Mouse (Mus musculus) embryonic facial prominence, embryonic 14.5 days (tissue): ENCODE data around the gene Mrpl54. TPM values are rescaled to one million over a fixed set of nuclear protein-coding genes. Genes with fewer than 3 reads are reported as not detected.

Source experiments
- ATAC-seq: fragments of 200-750 bp; cut with Nextera tagmentation; 2 replicates; pipeline ENCODE4 v1.8.0; 2017; ENCODE audit warnings: low read depth, moderate number of reproducible peaks, moderate TSS enrichment
- DNase-seq: peaks from one replicate; pipeline ENCODE4 v3.0.0-alpha.2; 2015; ENCODE audit warnings: low spot score
- H3K27ac ChIP-seq: fragments of 300-500 bp; sonication (generic); replicated peaks from 2 replicates; pipeline ENCODE4 v1.5.1; 2014; ENCODE audit warnings: low read depth, mild to moderate bottlenecking, low read length, moderate library complexity
- H3K27me3 ChIP-seq: fragments of 300-500 bp; sonication (generic); replicated peaks from 2 replicates; pipeline ENCODE4 v1.6.1; 2014; ENCODE audit warnings: low read length; ENCODE audit not compliant: control insufficient read depth, insufficient read depth
- H3K36me3 ChIP-seq: fragments of 300-500 bp; sonication (generic); 2 replicates; pipeline ENCODE4 v1.6.1; 2014; ENCODE audit warnings: low read length, mixed read lengths; ENCODE audit not compliant: control insufficient read depth, insufficient read depth
- H3K4me1 ChIP-seq: fragments of 300-500 bp; sonication (generic); 2 replicates; pipeline ENCODE4 v1.6.1; 2014; ENCODE audit warnings: antibody characterized with exemption, low read length; ENCODE audit not compliant: control insufficient read depth, insufficient read depth
- H3K4me2 ChIP-seq: fragments of 300-500 bp; sonication (generic); 2 replicates; pipeline ENCODE4 v1.6.1; 2014; ENCODE audit warnings: low read depth, mild to moderate bottlenecking, low read length, moderate library complexity, mixed read lengths
- H3K4me3 ChIP-seq: fragments of 300-500 bp; sonication (generic); 2 replicates; pipeline ENCODE4 v1.5.1; 2014; ENCODE audit warnings: low read depth, mild to moderate bottlenecking, low read length
- H3K9ac ChIP-seq: fragments of 300-500 bp; sonication (generic); 2 replicates; pipeline ENCODE4 v1.6.1; 2014; ENCODE audit warnings: low read depth, mild to moderate bottlenecking, low read length, moderate library complexity, mixed read lengths
- H3K9me3 ChIP-seq: fragments of 300-500 bp; sonication (generic); 2 replicates; pipeline ENCODE4 v1.6.1; 2016; ENCODE audit warnings: low read length; ENCODE audit not compliant: control insufficient read depth
- WGBS: fragments of 180-500 bp; shearing (Covaris S2); extraction: QIAGEN DNeasy Blood & Tissue Kit; methylation state at CpG from one replicate; pipeline ENCODE4 v1.1.7; 2014; 5-methylcytosine and 5-hydroxymethylcytosine counted together
- polyA plus RNA-seq: library from polyadenylated mRNA; unstranded; fragments of >200 nt; fragmentation: Nextera tagmentation; extraction: Ambion mirVana; gene quantifications from 2 replicates; pipeline ENCODE4 v1.2.1, GENCODE M21; 2014

The Mrpl54 gene
- 196 and 206 TPM in 2 replicates for polyA plus RNA-seq

DNA sequence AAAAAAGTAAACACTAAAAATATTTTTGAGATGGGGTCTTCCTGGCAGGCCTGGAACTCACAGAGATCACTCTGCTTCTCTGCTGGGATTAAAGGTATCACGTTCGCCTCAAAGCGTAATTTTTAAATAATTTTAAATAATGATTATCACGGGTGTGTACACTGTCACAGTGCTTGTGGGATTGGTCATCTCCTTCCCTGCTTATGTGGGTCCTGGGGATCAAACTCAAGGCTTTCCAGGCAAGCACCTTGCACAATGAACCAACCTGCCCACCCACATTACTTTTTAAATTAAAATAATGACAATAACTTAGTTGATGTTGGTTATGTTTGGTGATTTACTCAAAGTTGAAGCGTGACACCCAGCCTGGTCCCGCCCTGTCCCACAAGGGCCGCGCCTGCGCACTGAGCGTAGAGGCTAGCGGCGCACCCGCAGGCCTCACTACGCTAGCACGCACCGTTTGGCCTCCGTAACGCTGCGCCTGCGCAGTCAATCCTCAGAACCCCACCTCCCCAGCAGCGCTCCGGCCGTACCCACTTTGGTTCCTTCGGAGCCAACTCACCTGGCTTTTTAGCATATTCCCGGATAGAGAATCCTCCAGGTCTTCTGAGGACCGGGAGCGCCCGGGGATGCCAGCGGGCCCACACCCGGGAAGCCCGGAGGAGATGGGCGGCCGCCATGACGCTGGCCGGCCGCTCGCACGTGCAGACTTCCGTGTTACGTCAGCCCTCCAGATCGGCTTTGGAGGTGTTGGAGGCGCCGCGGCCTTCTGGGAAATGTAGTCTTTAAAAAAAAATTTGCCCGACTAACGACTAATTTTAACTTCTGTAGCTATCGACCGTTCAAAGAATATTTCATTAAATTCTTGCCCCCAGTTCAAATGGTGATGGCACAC, at the start of gene Mrpl54, which contains the start of gene Apba3:
Gene Mrpl54, minus strand, starts transcription at position 724 of the 895 bp plus-strand sequence.
Gene Apba3, plus strand, starts transcription at position 750 of the 895 bp plus-strand sequence.
- ATAC-seq: peak; percentile 96
- Histone ChIP-seq H3K4me1 (peaks cover 6% of the 10 kb centered on the region; the same call in 1 of the 2 replicates), H3K9ac (peak within 1 kb of the TSS; percentile 87), H3K27ac (peak within 1 kb of the TSS; percentile 93), H3K36me3 (peaks cover 42% of the 10 kb centered on the region), H3K4me2 (peak within 1 kb of the TSS; percentile 74), H3K27me3 (no peaks in the 10 kb centered on the region), H3K9me3 (no peaks in the 10 kb centered on the region), H3K4me3 (peak within 1 kb of the TSS; percentile 71)
- under 1% methylated on average over 48 of the region's 48 CpGs for whole genome bisulfite sequencing
- peak; percentile 98 for DNase-seq

DNA sequence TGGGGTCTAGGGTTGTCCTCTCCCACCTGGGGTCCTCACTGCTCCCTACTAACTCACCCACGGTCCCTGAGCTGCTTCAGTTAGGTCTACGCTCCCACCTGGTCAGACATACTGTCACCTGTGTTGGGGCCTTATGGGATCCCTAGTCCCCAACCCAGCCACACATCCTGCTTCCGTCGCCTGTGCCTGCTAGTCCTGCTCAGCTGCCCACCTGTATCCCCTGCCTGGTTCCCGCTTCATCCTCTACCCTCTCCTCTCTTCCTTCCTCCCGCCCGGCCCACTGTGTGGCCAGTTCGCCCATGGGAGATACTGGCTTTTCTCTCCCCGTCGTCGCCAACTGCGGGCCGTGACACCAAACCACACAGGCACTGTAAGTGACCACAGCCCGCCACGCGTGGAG, 48.9 kb upstream of the Mrpl54 start:
- Histone ChIP-seq H3K4me3 (no peak overlapping the region), H3K9ac (no peak overlapping the region), H3K36me3 (peaks cover 73% of the 10 kb centered on the region), H3K4me2 (no peak overlapping the region), H3K27me3 (no peaks in the 10 kb centered on the region), H3K27ac (no peak overlapping the region), H3K9me3 (no peaks in the 10 kb centered on the region), H3K4me1 (peaks cover 12% of the 10 kb centered on the region; the same call in 1 of the 2 replicates)
- WGBS: 91% methylated on average over 16 of the region's 16 CpGs
- ATAC-seq: no peak
- no peak for DNase-seq

DNA sequence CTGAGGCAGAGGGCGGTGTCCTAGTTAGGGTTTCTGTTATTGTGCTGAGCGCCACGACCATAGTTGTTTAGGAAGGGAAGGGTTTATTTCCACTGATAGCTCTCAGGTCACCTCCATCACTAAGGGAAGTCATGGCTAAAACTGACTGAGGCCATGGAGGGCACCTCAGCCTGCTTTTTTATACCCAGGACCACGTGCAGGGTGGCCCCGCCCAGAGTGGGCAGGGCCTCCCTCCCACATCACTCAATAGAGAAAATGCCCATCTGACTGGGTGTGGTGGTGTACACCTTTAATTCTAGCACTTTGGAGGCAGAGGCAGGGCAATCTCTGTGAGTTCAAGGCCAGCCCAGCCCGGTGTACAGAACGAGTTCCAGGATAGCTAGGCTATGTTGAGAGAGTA, 47.5 kb upstream of the Mrpl54 start:
- Histone ChIP-seq H3K4me2 (no peak overlapping the region), H3K9ac (no peak overlapping the region), H3K4me1 (0 out of 2 replicates have a peak, but pooled peaks cover 5% of the 10 kb centered on the region), H3K36me3 (peaks cover 87% of the 10 kb centered on the region), H3K9me3 (no peaks in the 10 kb centered on the region), H3K27ac (no peak overlapping the region), H3K27me3 (no peaks in the 10 kb centered on the region), H3K4me3 (no peak overlapping the region)
- ATAC-seq (no peak), DNase-seq (no peak)
- WGBS: 78% methylated on average over 7 of the region's 7 CpGs

DNA sequence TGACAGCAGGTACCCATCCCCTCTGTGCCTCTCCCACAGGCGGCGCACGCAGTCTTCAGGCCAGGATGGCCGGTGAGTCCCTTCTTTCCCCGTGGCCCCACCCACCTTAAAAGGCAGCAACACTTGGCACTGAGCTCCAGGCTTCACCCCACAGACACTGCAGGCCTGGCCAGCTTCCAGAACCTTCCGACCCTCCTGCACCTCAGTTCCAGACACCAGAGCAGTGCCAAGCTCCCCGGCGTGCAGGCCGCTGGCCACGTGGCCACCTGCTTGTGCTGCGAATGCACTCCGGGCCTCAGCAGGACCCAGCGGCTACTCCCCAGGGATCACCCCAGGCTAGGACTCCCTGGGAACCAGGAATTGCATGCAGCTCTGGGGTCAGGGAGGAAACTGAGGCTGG, 46.8 kb upstream of the Mrpl54 start:
- 93% methylated on average over 13 of the region's 13 CpGs for WGBS

DNA sequence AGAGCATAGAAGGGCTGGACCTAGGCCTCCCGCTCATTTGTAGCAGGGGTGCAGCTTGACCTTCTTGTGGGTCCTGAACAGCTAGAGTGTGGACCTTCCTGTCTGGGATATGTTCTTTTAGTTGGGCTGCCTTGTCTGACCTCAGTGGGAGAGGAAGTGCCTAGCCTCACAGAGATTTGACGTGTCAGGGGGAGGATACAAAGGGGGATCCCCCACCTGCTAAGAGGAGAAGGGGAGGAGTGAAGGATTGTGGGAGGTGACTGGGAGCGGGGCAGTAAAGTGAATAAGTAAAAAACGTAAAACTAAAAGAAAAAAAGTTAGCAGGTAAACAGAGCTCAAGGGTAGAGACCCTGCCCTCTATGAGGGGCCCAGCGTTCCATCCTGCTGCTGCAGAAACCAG, 42.8 kb upstream of the Mrpl54 start:
- Histone ChIP-seq H3K4me3 (no peak overlapping the region), H3K9me3 (no peaks in the 10 kb centered on the region), H3K27ac (no peak overlapping the region), H3K9ac (no peak overlapping the region), H3K36me3 (peaks cover 89% of the 10 kb centered on the region), H3K27me3 (no peaks in the 10 kb centered on the region), H3K4me2 (no peak overlapping the region), H3K4me1 (no peaks in the 10 kb centered on the region)
- ATAC-seq (no peak), DNase-seq (no peak)
- WGBS: 95% methylated on average over 5 of the region's 5 CpGs

More for the DNA sequence above, 46.8 kb upstream of the Mrpl54 start:
- ATAC-seq (no peak), DNase-seq (no peak)
- Histone ChIP-seq H3K9me3 (no peaks in the 10 kb centered on the region), H3K27ac (no peak overlapping the region), H3K36me3 (peaks cover 90% of the 10 kb centered on the region), H3K4me2 (no peak overlapping the region), H3K4me3 (no peak overlapping the region), H3K4me1 (0 out of 2 replicates have a peak, but pooled peaks cover 5% of the 10 kb centered on the region), H3K9ac (no peak overlapping the region), H3K27me3 (no peaks in the 10 kb centered on the region)

DNA sequence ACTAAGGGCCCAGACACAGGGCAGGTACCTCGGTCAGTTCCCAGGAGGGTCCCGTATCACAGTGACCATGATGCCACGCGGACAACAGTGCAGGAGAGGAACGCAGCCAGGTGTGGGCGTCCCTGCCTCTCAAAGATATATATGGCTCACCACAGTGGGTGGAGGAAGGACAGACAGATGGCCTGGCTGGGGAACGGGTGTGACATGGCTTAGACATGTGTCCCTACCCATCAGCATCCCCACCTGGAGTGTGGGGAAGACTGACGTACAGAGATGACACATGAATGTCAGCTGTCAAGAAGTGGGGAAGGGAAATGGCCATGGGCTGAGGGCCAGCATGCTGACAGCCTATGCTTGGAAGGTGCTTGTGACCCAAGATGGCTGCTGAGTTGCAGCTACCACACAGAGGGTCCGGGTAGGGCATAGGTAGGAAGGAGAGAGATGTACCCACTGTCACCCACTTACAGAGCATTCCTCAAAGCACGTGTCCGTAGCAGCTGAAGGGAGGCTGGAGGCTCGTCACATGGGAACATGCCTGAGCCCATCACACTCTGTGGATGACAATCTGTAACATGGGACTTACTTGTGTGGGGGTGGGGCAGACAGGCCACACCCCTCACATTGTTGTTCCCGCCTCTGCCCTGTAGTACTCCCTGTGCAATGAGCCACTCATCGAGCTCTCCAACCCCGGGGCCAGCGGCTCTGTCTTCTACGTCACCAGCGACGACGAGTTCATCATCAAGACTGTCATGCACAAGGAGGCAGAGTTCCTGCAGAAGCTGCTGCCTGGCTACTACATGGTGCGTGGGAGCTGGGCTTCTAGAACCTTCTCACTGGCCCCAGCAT, 40.3 kb upstream of the Mrpl54 start:
- Histone ChIP-seq H3K4me1 (peaks cover 6% of the 10 kb centered on the region; the same call in 1 of the 2 replicates), H3K9me3 (no peaks in the 10 kb centered on the region), H3K9ac (no peak overlapping the region), H3K27ac (no peak overlapping the region), H3K36me3 (peaks cover 64% of the 10 kb centered on the region), H3K4me2 (no peak overlapping the region), H3K4me3 (no peak overlapping the region), H3K27me3 (no peaks in the 10 kb centered on the region)
- WGBS: 90% methylated on average over 21 of the region's 21 CpGs
- ATAC-seq (no peak), DNase-seq (no peak)

DNA sequence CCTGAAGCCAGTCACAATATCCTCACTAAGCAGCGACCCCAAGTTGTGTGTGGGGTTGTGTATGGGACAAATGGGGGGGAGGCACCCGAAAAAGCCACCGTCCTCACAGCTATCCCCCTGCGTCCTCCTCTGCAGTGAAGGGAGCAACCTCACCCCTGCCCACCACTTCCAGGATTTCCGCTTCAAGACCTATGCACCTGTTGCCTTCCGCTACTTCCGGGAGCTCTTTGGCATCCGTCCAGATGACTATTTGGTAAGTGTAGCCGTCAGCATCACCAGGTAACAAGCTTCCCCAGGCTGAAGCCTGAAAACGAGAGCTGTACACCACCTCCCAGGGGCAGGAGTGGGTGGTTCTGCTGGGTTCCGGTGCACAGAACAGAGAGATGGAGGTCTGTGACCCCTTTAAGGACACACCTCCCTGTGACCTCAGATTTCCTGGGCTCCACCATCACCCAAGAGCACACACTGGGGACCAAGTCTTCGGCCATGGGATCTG, 39.5 kb upstream of the Mrpl54 start:
- Histone ChIP-seq H3K27ac (no peak overlapping the region), H3K36me3 (peaks cover 56% of the 10 kb centered on the region), H3K4me1 (peaks cover 6% of the 10 kb centered on the region; the same call in 1 of the 2 replicates), H3K4me2 (no peak overlapping the region), H3K27me3 (no peaks in the 10 kb centered on the region), H3K9me3 (no peaks in the 10 kb centered on the region), H3K9ac (no peak overlapping the region), H3K4me3 (no peak overlapping the region)
- ATAC-seq (no peak), DNase-seq (no peak)
- WGBS: 90% methylated on average over 12 of the region's 12 CpGs

DNA sequence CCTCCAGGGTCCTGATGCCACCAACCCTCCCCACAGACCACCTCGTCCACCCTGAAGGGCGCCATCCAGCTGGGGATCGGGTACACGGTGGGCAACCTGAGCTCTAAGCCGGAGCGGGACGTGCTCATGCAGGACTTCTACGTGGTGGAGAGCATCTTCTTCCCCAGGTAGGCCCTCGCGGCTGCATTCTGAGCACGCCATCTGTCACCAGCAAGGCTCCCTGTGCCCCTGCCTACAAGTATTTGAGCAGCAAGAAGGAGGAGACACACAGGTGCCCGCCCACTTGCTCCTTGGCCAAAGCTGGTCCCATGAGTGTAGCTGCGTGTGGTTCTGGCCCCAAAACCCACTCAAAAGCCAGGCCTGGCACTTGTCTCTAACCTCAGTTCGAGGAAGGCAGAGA, 38.9 kb upstream of the Mrpl54 start:
- Histone ChIP-seq H3K27me3 (no peaks in the 10 kb centered on the region), H3K4me2 (no peak overlapping the region), H3K4me3 (no peak overlapping the region), H3K9ac (no peak overlapping the region), H3K4me1 (peaks cover 6% of the 10 kb centered on the region; the same call in 1 of the 2 replicates), H3K9me3 (no peaks in the 10 kb centered on the region), H3K27ac (no peak overlapping the region), H3K36me3 (peaks cover 50% of the 10 kb centered on the region)
- WGBS: 94% methylated on average over 14 of the region's 14 CpGs
- no peak for DNase-seq
- no peak for ATAC-seq
